Mouse (Mus musculus): ENCODE measurements around the gene Enox1.

- no peak for TF ChIP-seq POLR2A (IDR thresholded peaks at IDR 0.05; ENCODE audit: insufficient read length, low read depth)
- TF ChIP-seq POLR2AphosphoS2 (IDR thresholded peaks at IDR 0.05; ENCODE audit: insufficient read length, low read depth), result no peak
- TF ChIP-seq TCF12 (IDR thresholded peaks at IDR 0.05; ENCODE audit: insufficient read depth, poor library complexity, severe bottlenecking), result no peak
- TF ChIP-seq E2F4 (IDR thresholded peaks at IDR 0.05; ENCODE audit: insufficient read depth), result no peak
- no peak for TF ChIP-seq REST (IDR thresholded peaks at IDR 0.05; ENCODE audit: insufficient read depth, insufficient read length)
- no peak for TF ChIP-seq USF1 (IDR thresholded peaks at IDR 0.05; ENCODE audit: low read depth)
- TF ChIP-seq MYOD1 (IDR thresholded peaks at IDR 0.05; ENCODE audit: control insufficient read depth in 1 of 3, insufficient read length in 2 of 3, low read depth in 2 of 3), result no peak
- TF ChIP-seq SRF (IDR thresholded peaks at IDR 0.05; ENCODE audit: control insufficient read depth, insufficient read length, low read depth), result no peak
- no peak for TF ChIP-seq MAX (IDR thresholded peaks at IDR 0.05; ENCODE audit: low read depth)
- no peak for TF ChIP-seq MYOG (IDR thresholded peaks at IDR 0.05; ENCODE audit: control insufficient read depth in 1 of 3, insufficient read depth in 1 of 3, insufficient read length in 2 of 3, low read depth in 2 of 3)
- TF ChIP-seq TCF3 (IDR thresholded peaks at IDR 0.05; ENCODE audit: insufficient read length, low read depth), result no peak
- no peak for TF ChIP-seq CEBPB (IDR thresholded peaks at IDR 0.05; ENCODE audit: insufficient read depth, poor library complexity, severe bottlenecking)
These were observed 377.6 kb downstream of the Enox1 start for GRCm38 (mm10) chr14:77534120-77534519.

Measured in myocyte (in vitro differentiated cells).